In the genomic region with DNA sequence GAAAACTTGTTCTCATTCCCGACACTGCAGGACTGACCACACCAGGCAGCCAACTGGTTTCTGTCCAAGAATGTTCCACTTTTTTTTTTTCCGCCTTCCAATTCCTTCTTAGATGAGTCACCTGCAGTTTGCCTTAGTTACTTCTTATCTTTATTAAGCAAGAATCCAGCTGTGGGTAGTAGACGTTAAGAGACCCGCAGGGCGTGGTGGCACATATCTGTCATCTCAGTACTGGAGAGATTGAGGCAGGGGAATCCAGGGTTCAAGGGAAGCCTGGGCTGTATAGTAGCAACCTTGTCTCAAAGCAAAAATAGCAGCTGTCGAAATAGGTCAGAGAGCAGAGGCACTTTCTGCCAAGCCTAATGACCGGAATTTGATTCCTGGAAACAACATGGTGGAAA, we compare ENCODE assay signal across 10 mouse cellular contexts. TPM values are rescaled to one million over a fixed set of nuclear protein-coding genes. Genes with fewer than 3 reads are reported as not detected.
DNase-seq lines count a peak whose midpoint lies in the region; ATAC-seq and TF ChIP-seq lines count a peak whose summit lies in the region.
"Had no signal": no experiment of that assay in that cellular context is flagged by ENCODE, and none has a peak within 500 bp of the region (broad histone marks: within the 10 kb centered on the region; RNA-seq: fewer than 3 reads in every experiment).

No protein-coding gene starts in this region.

- H3K9me3 ChIP-seq in kidney, embryonic 16.5 days (ENCODE audit: low read length): no peaks in the 10 kb centered on the region
- H3K9me3 ChIP-seq in intestine, postnatal 0 days (ENCODE audit: control insufficient read depth): no peaks in the 10 kb centered on the region

- 76% methylated on average over 7 of the region's 7 CpGs for WGBS in kidney, embryonic 16.5 days
- WGBS in intestine, postnatal 0 days: 38% methylated on average over 7 of the region's 7 CpGs

- no peak for TF ChIP-seq CTCF in intestine, postnatal 0 days (IDR thresholded peaks at IDR 0.05; ENCODE audit: low read depth)

- H3K36me3 ChIP-seq in kidney, embryonic 16.5 days (ENCODE audit: insufficient read depth, low read length): no peaks in the 10 kb centered on the region; the same call in 1 of the 2 replicates
- no peaks in the 10 kb centered on the region for H3K36me3 ChIP-seq in intestine, postnatal 0 days (ENCODE audit: control insufficient read depth, insufficient read depth)

- intact Hi-C loops in left cerebral cortex, postnatal 36 days (cut with DNase I): no loop called here

- H3K4me1 ChIP-seq in kidney, embryonic 16.5 days (ENCODE audit: insufficient read depth, low read length): peaks cover 9% of the 10 kb centered on the region
- peaks cover 20% of the 10 kb centered on the region for H3K4me1 ChIP-seq in intestine, postnatal 0 days (replicated peaks; ENCODE audit: control insufficient read depth, insufficient read depth, low read length)

- H3K4me3 ChIP-seq in kidney, embryonic 16.5 days (ENCODE audit: low read length): no peak overlapping the region
- H3K4me3 ChIP-seq in intestine, postnatal 0 days (ENCODE audit: low read depth, low read length): no peak overlapping the region
- H3K4me3 ChIP-seq: left cerebral cortex, adult 2 months had no signal

- H3K27me3 ChIP-seq in kidney, embryonic 16.5 days (ENCODE audit: insufficient read depth, low read length): no peaks in the 10 kb centered on the region
- no peaks in the 10 kb centered on the region for H3K27me3 ChIP-seq in intestine, postnatal 0 days (replicated peaks; ENCODE audit: control insufficient read depth, insufficient read depth, low read length)

- no peak overlapping the region for H3K27ac ChIP-seq in kidney, embryonic 16.5 days (ENCODE audit: low read length)
- H3K27ac ChIP-seq in intestine, postnatal 0 days (ENCODE audit: low read depth, low read length): no peak overlapping the region
- H3K27ac ChIP-seq: left cerebral cortex, adult 2 months had no signal

- H3K4me2 ChIP-seq in kidney, embryonic 16.5 days (replicated peaks; ENCODE audit: low read depth, low read length): no peak overlapping the region
- no peak overlapping the region for H3K4me2 ChIP-seq in intestine, postnatal 0 days (replicated peaks; ENCODE audit: low read depth)

- peak; percentile 61 for DNase-seq in kidney, adult 18-20 months
- peak; percentile 36 for DNase-seq in c-Kit-negative CD71-positive TER-119-positive erythroid progenitor cells, embryonic 14.5 days (ENCODE audit: low read depth, low spot score)
- DNase-seq in skeletal muscle tissue, adult 2 months (ENCODE audit: low read depth, low spot score): peak; percentile 21
- no peak for DNase-seq in right cerebral cortex, postnatal 4 days
- DNase-seq in left cerebral cortex, postnatal 36 days (ENCODE audit: low spot score in 2 of 2): no peak
- no peak for DNase-seq in urinary bladder, postnatal 4 days (ENCODE audit: low spot score in 2 of 2)

- no peak for ATAC-seq in kidney, embryonic 16.5 days (ENCODE audit: low FRiP score, low TSS enrichment)
- ATAC-seq in intestine, postnatal 0 days: peak; percentile 86

- H3K9ac ChIP-seq in kidney, embryonic 16.5 days (replicated peaks; ENCODE audit: low read length): no peak overlapping the region
- no peak overlapping the region for H3K9ac ChIP-seq in intestine, postnatal 0 days (ENCODE audit: low read depth, low read length)

RNA-seq across cellular contexts. Expression of a gene that starts 19.1 kb away (rescaled TPM):
- polyA plus RNA-seq in kidney, embryonic 16.5 days (2015; fragmentation: Nextera tagmentation; extraction: Ambion mirVana): 11.6 and 12.1 TPM in 2 replicates
- 4.5 and 5.7 TPM in 2 replicates for polyA plus RNA-seq in intestine, postnatal 0 days (2015; fragmentation: Nextera tagmentation; extraction: Ambion mirVana)
- 10 to 100 TPM; 45.1 to 51.1 TPM for total RNA-seq in left cerebral cortex, postnatal 36 days (2021)

RNA-seq across cellular contexts. Expression of a gene that starts 55.6 kb away (rescaled TPM):
- polyA plus RNA-seq in kidney, embryonic 16.5 days (2015; fragmentation: Nextera tagmentation; extraction: Ambion mirVana): 8.7 and 10.1 TPM in 2 replicates
- 14.3 and 14.9 TPM in 2 replicates for polyA plus RNA-seq in intestine, postnatal 0 days (2015; fragmentation: Nextera tagmentation; extraction: Ambion mirVana)
- total RNA-seq in left cerebral cortex, postnatal 36 days (2021): 1 to 10 TPM in 1 of 2 experiments, under 1 TPM in 1; 0.54 to 1.3 TPM

RNA-seq across cellular contexts. Expression of a gene that starts 58.7 kb away (rescaled TPM):
- 0.16 and 0.19 TPM in 2 replicates for polyA plus RNA-seq in kidney, embryonic 16.5 days (2015; fragmentation: Nextera tagmentation; extraction: Ambion mirVana)
- polyA plus RNA-seq in intestine, postnatal 0 days (2015; fragmentation: Nextera tagmentation; extraction: Ambion mirVana): 0.16 and 0.41 TPM in 2 replicates
- not detected for total RNA-seq in left cerebral cortex, postnatal 36 days (2021)
- polyA plus RNA-seq: neural tube, embryonic 11.5 days had no signal

RNA-seq across cellular contexts. Expression of a gene that starts 58.8 kb away (rescaled TPM):
- polyA plus RNA-seq in kidney, embryonic 16.5 days (2015; fragmentation: Nextera tagmentation; extraction: Ambion mirVana): 0.19 TPM in 1 of 2 replicates, not detected in the other
- polyA plus RNA-seq in intestine, postnatal 0 days (2015; fragmentation: Nextera tagmentation; extraction: Ambion mirVana): not detected in 2 replicates
- total RNA-seq in left cerebral cortex, postnatal 36 days (2021): under 1 TPM in 1 of 2 experiments, not detected in 1; 0.61 TPM

Comparison
In these comparisons a context has a peak if more than half of its experiments do, and no peak if none do; other contexts are left out.
1. DNase-seq: peak in kidney, adult 18-20 months (single experiment), c-Kit-negative CD71-positive TER-119-positive erythroid progenitor cells, embryonic 14.5 days (single experiment) and skeletal muscle tissue, adult 2 months (single experiment); none in right cerebral cortex, postnatal 4 days (single experiment), left cerebral cortex, postnatal 36 days (0 of 2) and urinary bladder, postnatal 4 days (0 of 2).